8 mouse cellular contexts compared by ENCODE assay signal in genomic region chr5:143621893-143622622, GRCm38 (mm10). TPM values are rescaled to one million over a fixed set of nuclear protein-coding genes. Genes with fewer than 3 reads are reported as not detected.
DNase-seq lines count a peak whose midpoint lies in the region; ATAC-seq lines count a peak whose summit lies in the region.

Gene Cyth3, plus strand, starts transcription at chr5:143622447.

- peak within 1 kb of the TSS; percentile 83 for H3K9ac ChIP-seq in hindbrain, embryonic 13.5 days

- H3K4me2 ChIP-seq in hindbrain, embryonic 13.5 days: peak within 1 kb of the TSS; percentile 82

- peak; percentile 96 for DNase-seq in NIH3T3 (ENCODE audit: low read depth)
- peak; percentile 97 for DNase-seq in cerebellum, postnatal 10 days
- peak; percentile 87 to 95 for DNase-seq in frontal cortex, postnatal 14 days (ENCODE audit: low spot score in 2 of 2)
- peak; percentile 94 to 95 for DNase-seq in layer of hippocampus, postnatal 36 days
- DNase-seq in lung, postnatal 36 days: peak; percentile 96
- peak; percentile 94 for DNase-seq in retina, postnatal 1 day
- peak; percentile 93 to 97 for DNase-seq in urinary bladder, adult 18-20 months (ENCODE audit: low spot score in 2 of 2)

- peak; percentile 92 for ATAC-seq in hindbrain, embryonic 13.5 days (ENCODE audit: low FRiP score)

- H3K36me3 ChIP-seq in hindbrain, embryonic 13.5 days: no peaks in the 10 kb centered on the region

- no peaks in the 10 kb centered on the region for H3K9me3 ChIP-seq in hindbrain, embryonic 13.5 days

- H3K4me3 ChIP-seq in hindbrain, embryonic 13.5 days: peak within 1 kb of the TSS; percentile 73

- 8% methylated on average over 46 of the region's 46 CpGs for WGBS in hindbrain, embryonic 13.5 days

- no peaks in the 10 kb centered on the region for H3K27me3 ChIP-seq in hindbrain, embryonic 13.5 days

- peak within 1 kb of the TSS; percentile 83 for H3K27ac ChIP-seq in hindbrain, embryonic 13.5 days

- H3K4me1 ChIP-seq in hindbrain, embryonic 13.5 days (replicated peaks): peaks cover 46% of the 10 kb centered on the region

RNA-seq across cellular contexts. Expression of gene Cyth3, which starts in this region (rescaled TPM):
- 34.2 and 37.9 TPM in 2 replicates for polyA plus RNA-seq in hindbrain, embryonic 13.5 days (2015; fragmentation: Nextera tagmentation; extraction: Ambion mirVana)
- total RNA-seq in layer of hippocampus, postnatal 36 days (2021): 10 to 100 TPM; 44.2 to 48.6 TPM

Comparison
In these comparisons a context has a peak if more than half of its experiments do, and no peak if none do; other contexts are left out.
1. Peak in every context shown above with its lines: DNase-seq, ATAC-seq, H3K4me3 ChIP-seq and H3K27ac ChIP-seq.